Mouse (Mus musculus): ENCODE measurements around the gene Senp5. TPM values are rescaled to one million over a fixed set of nuclear protein-coding genes. Genes with fewer than 3 reads are reported as not detected.

Senp5 gene
- total RNA-seq, 2 experiments from 2014 or later: 20.2 to 21.0 TPM

Other genes with a start within 250 kb of the Senp5 start
- gene Meltf, start 124.5 kb downstream of the Senp5 start, total RNA-seq (2015): not detected in 2 replicates
- gene Meltf, start 124.5 kb downstream of the Senp5 start, total RNA-seq (2017): not detected in 2 replicates
- gene Pigz, start 69.4 kb downstream of the Senp5 start, total RNA-seq (2015): not detected in 2 replicates
- gene Pigz, start 69.4 kb downstream of the Senp5 start, total RNA-seq (2017): not detected in 2 replicates
- gene 0610012G03Rik, start 54.8 kb downstream of the Senp5 start, total RNA-seq (2015): 22.7 and 28.3 TPM in 2 replicates
- gene 0610012G03Rik, start 54.8 kb downstream of the Senp5 start, total RNA-seq (2017): 10.3 and 14.1 TPM in 2 replicates
- 39.7 and 43.1 TPM in 2 replicates for gene Ncbp2, start 54.8 kb downstream of the Senp5 start, total RNA-seq (2015)
- gene Ncbp2, start 54.8 kb downstream of the Senp5 start, total RNA-seq (2017): 48.3 and 51.4 TPM in 2 replicates
- 60.6 and 61.9 TPM in 2 replicates for gene Pak2, start 76.1 kb upstream of the Senp5 start, total RNA-seq (2015)
- gene Pak2, start 76.1 kb upstream of the Senp5 start, total RNA-seq (2017): 52.4 and 58.2 TPM in 2 replicates
- gene Pigx, start 96.5 kb upstream of the Senp5 start, total RNA-seq (2015): 95.8 and 106 TPM in 2 replicates
- 49.1 and 57.9 TPM in 2 replicates for gene Pigx, start 96.5 kb upstream of the Senp5 start, total RNA-seq (2017)
- 18.0 and 22.8 TPM in 2 replicates for gene Cep19, start 96.5 kb upstream of the Senp5 start, total RNA-seq (2015)
- 29.0 and 30.7 TPM in 2 replicates for gene Cep19, start 96.5 kb upstream of the Senp5 start, total RNA-seq (2017)
- gene Nrros, start 162.3 kb upstream of the Senp5 start, total RNA-seq (2015): 180 and 190 TPM in 2 replicates
- gene Nrros, start 162.3 kb upstream of the Senp5 start, total RNA-seq (2017): 116 and 133 TPM in 2 replicates
- 103 and 110 TPM in 2 replicates for gene Bex6, start 176.5 kb upstream of the Senp5 start, total RNA-seq (2015)
- 81.8 and 101 TPM in 2 replicates for gene Bex6, start 176.5 kb upstream of the Senp5 start, total RNA-seq (2017)
- 16.3 and 16.5 TPM in 2 replicates for gene Fbxo45, start 243.9 kb upstream of the Senp5 start, total RNA-seq (2015)
- 19.7 and 22.8 TPM in 2 replicates for gene Fbxo45, start 243.9 kb upstream of the Senp5 start, total RNA-seq (2017)
- gene Wdr53, start 243.9 kb upstream of the Senp5 start, total RNA-seq (2015): 9.5 and 9.9 TPM in 2 replicates
- gene Wdr53, start 243.9 kb upstream of the Senp5 start, total RNA-seq (2017): 19.6 and 21.6 TPM in 2 replicates

Measured in megakaryocyte progenitor cell, adult 5-6 weeks (primary cell).